Mouse (Mus musculus) hindbrain, embryonic 12.5 days (tissue): ENCODE results near the gene Adora3. TPM values are rescaled to one million over a fixed set of nuclear protein-coding genes. Genes with fewer than 3 reads are reported as not detected.

Experiments
- ATAC-seq: fragments of 200-750 bp; cut with Nextera tagmentation; 2 replicates; pipeline ENCODE4 v1.8.0; 2017; ENCODE audit warnings: moderate TSS enrichment; ENCODE audit not compliant: low FRiP score
- H3K27ac ChIP-seq: fragments of 300-500 bp; sonication (generic); 2 replicates; pipeline ENCODE4 v1.5.1; 2016; ENCODE audit warnings: mild to moderate bottlenecking
- H3K27me3 ChIP-seq: fragments of 300-500 bp; sonication (generic); 2 replicates; pipeline ENCODE4 v1.6.1; 2016; ENCODE audit warnings: mild to moderate bottlenecking
- H3K36me3 ChIP-seq: fragments of 300-500 bp; sonication (generic); 2 replicates; pipeline ENCODE4 v1.6.1; 2016; ENCODE audit warnings: mild to moderate bottlenecking
- H3K4me1 ChIP-seq: fragments of 300-500 bp; sonication (generic); 2 replicates; pipeline ENCODE4 v1.6.1; 2016
- H3K4me2 ChIP-seq: fragments of 300-500 bp; sonication (generic); replicated peaks from 2 replicates; pipeline ENCODE4 v1.6.1; 2016; ENCODE audit warnings: mild to moderate bottlenecking
- H3K4me3 ChIP-seq: fragments of 300-500 bp; sonication (generic); 2 replicates; pipeline ENCODE4 v1.5.1; 2016; ENCODE audit warnings: mild to moderate bottlenecking
- H3K9ac ChIP-seq: fragments of 300-500 bp; sonication (generic); 2 replicates; pipeline ENCODE4 v1.6.1; 2016; ENCODE audit warnings: mild to moderate bottlenecking, moderate library complexity
- H3K9me3 ChIP-seq: fragments of 300-500 bp; sonication (generic); replicated peaks from 2 replicates; pipeline ENCODE4 v1.6.1; 2016; ENCODE audit warnings: mild to moderate bottlenecking
- WGBS: fragments of 180-500 bp; shearing (Covaris S2); methylation state at CpG from one replicate; pipeline ENCODE4 v1.1.7; 2016; 5-methylcytosine and 5-hydroxymethylcytosine counted together
- polyA plus RNA-seq: library from polyadenylated mRNA; unstranded; fragments of >200 nt; fragmentation: Nextera tagmentation; extraction: Ambion mirVana; gene quantifications from 2 replicates; pipeline ENCODE4 v1.2.1, GENCODE M21; 2016

The Adora3 gene
- not detected in 2 replicates for polyA plus RNA-seq

GRCm38 (mm10) chr3:105870558-105870957, at the start of gene Adora3, which contains the start of gene Tmigd3:
Gene Adora3, plus strand, starts transcription at chr3:105870858.
Gene Tmigd3, plus strand, starts transcription at chr3:105870903.
- Histone ChIP-seq H3K4me3 (no peak within 1 kb of the TSS), H3K9me3 (no peaks in the 10 kb centered on the region), H3K4me1 (peaks cover 5% of the 10 kb centered on the region), H3K36me3 (no peaks in the 10 kb centered on the region), H3K27ac (no peak within 1 kb of the TSS), H3K4me2 (no peak within 1 kb of the TSS), H3K9ac (no peak within 1 kb of the TSS), H3K27me3 (no peaks in the 10 kb centered on the region)
- 84% methylated on average over 3 of the region's 3 CpGs for WGBS
- ATAC-seq, result no peak

- WGBS, result 89% methylated on average over 3 of the region's 3 CpGs
Observed at GRCm38 (mm10) chr3:105821504-105821903, 49.2 kb upstream of the Adora3 start.

GRCm38 (mm10) chr3:105823609-105824008, 47.0 kb upstream of the Adora3 start:
- no peak overlapping the region for H3K4me2 ChIP-seq
- no peaks in the 10 kb centered on the region for H3K4me1 ChIP-seq
- H3K36me3 ChIP-seq, result no peaks in the 10 kb centered on the region
- no peaks in the 10 kb centered on the region for H3K9me3 ChIP-seq
- no peak overlapping the region for H3K4me3 ChIP-seq
- H3K27ac ChIP-seq, result no peak overlapping the region
- no peak overlapping the region for H3K9ac ChIP-seq
- H3K27me3 ChIP-seq, result no peaks in the 10 kb centered on the region
- ATAC-seq, result no peak

More at GRCm38 (mm10) chr3:105821504-105821903, 49.2 kb upstream of the Adora3 start:
- no peak overlapping the region for H3K4me3 ChIP-seq
- no peak overlapping the region for H3K4me2 ChIP-seq
- no peak overlapping the region for H3K27ac ChIP-seq
- H3K4me1 ChIP-seq, result no peaks in the 10 kb centered on the region
- no peak for ATAC-seq
- no peaks in the 10 kb centered on the region for H3K36me3 ChIP-seq
- H3K27me3 ChIP-seq, result no peaks in the 10 kb centered on the region
- H3K9me3 ChIP-seq, result no peaks in the 10 kb centered on the region
- H3K9ac ChIP-seq, result no peak overlapping the region

DNA sequence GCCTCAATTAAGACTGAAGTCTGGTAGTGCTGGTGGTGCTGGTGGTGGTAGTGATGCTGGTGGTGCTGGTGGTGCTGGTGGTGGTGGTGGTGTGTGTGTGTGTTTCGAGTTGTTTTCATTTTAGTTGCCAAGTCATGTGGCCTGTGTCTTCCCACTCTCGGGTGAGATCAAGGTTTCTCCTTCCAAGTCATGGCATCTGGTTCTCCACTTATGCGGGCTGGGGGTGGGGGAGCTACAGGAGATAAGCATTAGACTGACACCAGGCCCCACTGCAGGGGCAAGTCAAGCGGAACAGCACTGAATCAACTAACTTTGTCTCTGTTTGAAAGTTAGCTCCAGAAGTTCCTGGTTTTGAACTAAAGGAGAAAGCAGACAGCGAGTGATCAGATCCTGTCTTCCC, 46.6 kb upstream of the Adora3 start:
- no peaks in the 10 kb centered on the region for H3K27me3 ChIP-seq
- WGBS, result 44% methylated on average over 5 of the region's 5 CpGs

GRCm38 (mm10) chr3:105824704-105825103, 46.0 kb upstream of the Adora3 start:
- no peaks in the 10 kb centered on the region for H3K9me3 ChIP-seq
- no peak overlapping the region for H3K27ac ChIP-seq
- H3K4me3 ChIP-seq, result no peak overlapping the region
- no peak overlapping the region for H3K4me2 ChIP-seq
- no peaks in the 10 kb centered on the region for H3K27me3 ChIP-seq
- no peak for ATAC-seq
- no peaks in the 10 kb centered on the region for H3K4me1 ChIP-seq
- no peaks in the 10 kb centered on the region for H3K36me3 ChIP-seq
- 46% methylated on average over 2 of the region's 2 CpGs for WGBS
- no peak overlapping the region for H3K9ac ChIP-seq

More for the DNA sequence above, 46.6 kb upstream of the Adora3 start:
- ATAC-seq, result no peak
- H3K36me3 ChIP-seq, result no peaks in the 10 kb centered on the region
- H3K9me3 ChIP-seq, result no peaks in the 10 kb centered on the region
- H3K4me1 ChIP-seq, result no peaks in the 10 kb centered on the region
- H3K4me2 ChIP-seq, result no peak overlapping the region
- H3K4me3 ChIP-seq, result no peak overlapping the region
- no peak overlapping the region for H3K27ac ChIP-seq
- no peak overlapping the region for H3K9ac ChIP-seq

DNA sequence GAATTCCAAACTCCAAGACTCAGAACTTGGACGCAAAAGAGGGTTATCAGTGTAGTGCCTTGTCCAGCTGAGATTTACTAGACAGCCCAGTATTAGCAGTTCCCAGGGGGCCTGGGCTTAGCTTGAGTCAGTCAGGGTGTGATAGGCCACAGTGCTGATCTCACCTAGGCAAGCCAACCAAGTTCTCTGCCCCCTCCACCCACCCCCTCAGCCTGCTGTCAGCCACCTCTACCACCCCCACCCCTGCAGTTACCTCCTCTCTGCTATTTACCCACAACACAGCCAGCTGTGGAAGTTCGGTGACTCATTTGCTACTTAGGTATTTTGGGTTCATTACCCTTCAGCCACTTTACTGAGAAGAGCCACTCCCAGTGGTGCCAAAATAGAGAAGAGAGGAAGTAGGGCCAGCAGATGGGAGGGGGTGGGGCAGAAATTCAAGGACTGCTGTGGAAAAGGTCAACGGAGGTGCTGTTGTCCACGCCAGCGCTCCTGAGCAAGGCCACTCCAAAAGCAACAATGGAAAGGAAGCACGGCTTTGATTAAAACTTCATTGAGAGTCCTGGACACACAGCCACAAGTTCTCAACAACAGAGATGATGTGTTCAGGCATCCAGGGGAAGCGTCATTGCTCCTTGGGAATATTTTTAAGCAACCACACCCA, 45.0 kb upstream of the Adora3 start:
- no peak overlapping the region for H3K9ac ChIP-seq
- ATAC-seq, result no peak
- no peaks in the 10 kb centered on the region for H3K9me3 ChIP-seq
- H3K27me3 ChIP-seq, result no peaks in the 10 kb centered on the region
- H3K4me1 ChIP-seq, result no peaks in the 10 kb centered on the region
- H3K36me3 ChIP-seq, result no peaks in the 10 kb centered on the region
- H3K4me3 ChIP-seq, result no peak overlapping the region
- H3K4me2 ChIP-seq, result no peak overlapping the region
- WGBS, result 65% methylated on average over 7 of the region's 7 CpGs
- no peak overlapping the region for H3K27ac ChIP-seq

- Histone ChIP-seq H3K4me3 (no peak overlapping the region), H3K4me2 (no peak overlapping the region), H3K4me1 (no peaks in the 10 kb centered on the region), H3K27ac (no peak overlapping the region), H3K9me3 (no peaks in the 10 kb centered on the region), H3K9ac (no peak overlapping the region), H3K27me3 (no peaks in the 10 kb centered on the region), H3K36me3 (no peaks in the 10 kb centered on the region)
- 97% methylated on average over 3 of the region's 3 CpGs for WGBS
- no peak for ATAC-seq
Observed at GRCm38 (mm10) chr3:105831584-105831983, 39.1 kb upstream of the Adora3 start.

- H3K4me1 ChIP-seq, result no peaks in the 10 kb centered on the region
- 78% methylated on average over 3 of the region's 3 CpGs for WGBS
- ATAC-seq, result no peak
- H3K4me2 ChIP-seq, result no peak overlapping the region
- H3K36me3 ChIP-seq, result no peaks in the 10 kb centered on the region
- no peak overlapping the region for H3K27ac ChIP-seq
- no peak overlapping the region for H3K9ac ChIP-seq
- no peaks in the 10 kb centered on the region for H3K27me3 ChIP-seq
- H3K4me3 ChIP-seq, result no peak overlapping the region
- H3K9me3 ChIP-seq, result no peaks in the 10 kb centered on the region
Observed at GRCm38 (mm10) chr3:105835875-105836274, 34.8 kb upstream of the Adora3 start.

DNA sequence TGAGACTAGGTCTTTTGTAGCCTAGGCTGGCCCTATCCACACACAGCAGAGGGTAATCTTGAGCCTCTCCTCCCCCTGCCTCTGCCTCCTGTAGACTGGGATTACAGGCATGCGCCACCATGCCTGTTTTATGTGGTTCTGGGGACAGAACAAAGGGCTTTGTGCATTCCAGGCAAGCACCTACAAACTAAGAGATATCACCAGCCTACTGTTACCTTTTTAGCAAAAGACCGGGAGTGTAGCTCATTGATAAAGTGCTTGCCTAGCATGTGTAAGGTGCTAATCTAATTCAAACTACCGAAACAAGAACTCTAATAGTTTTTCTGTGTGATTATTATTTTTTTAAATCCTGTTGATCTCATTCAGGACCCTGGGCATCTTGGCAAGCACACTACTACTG, 33.8 kb upstream of the Adora3 start:
- WGBS, result 89% methylated on average over 3 of the region's 3 CpGs
- no peak overlapping the region for H3K4me3 ChIP-seq

GRCm38 (mm10) chr3:105838655-105839054, 32.0 kb upstream of the Adora3 start:
- no peak overlapping the region for H3K4me2 ChIP-seq
- no peak overlapping the region for H3K27ac ChIP-seq
- H3K9me3 ChIP-seq, result no peaks in the 10 kb centered on the region
- no peak for ATAC-seq
- no peaks in the 10 kb centered on the region for H3K27me3 ChIP-seq
- H3K9ac ChIP-seq, result no peak overlapping the region
- H3K36me3 ChIP-seq, result no peaks in the 10 kb centered on the region
- 76% methylated on average over 3 of the region's 3 CpGs for WGBS
- H3K4me1 ChIP-seq, result no peaks in the 10 kb centered on the region
- H3K4me3 ChIP-seq, result no peak overlapping the region

More for the DNA sequence above, 33.8 kb upstream of the Adora3 start:
- Histone ChIP-seq H3K27me3 (no peaks in the 10 kb centered on the region), H3K4me2 (no peak overlapping the region), H3K36me3 (no peaks in the 10 kb centered on the region), H3K4me1 (no peaks in the 10 kb centered on the region), H3K9me3 (no peaks in the 10 kb centered on the region), H3K27ac (no peak overlapping the region), H3K9ac (no peak overlapping the region)
- ATAC-seq, result no peak

DNA sequence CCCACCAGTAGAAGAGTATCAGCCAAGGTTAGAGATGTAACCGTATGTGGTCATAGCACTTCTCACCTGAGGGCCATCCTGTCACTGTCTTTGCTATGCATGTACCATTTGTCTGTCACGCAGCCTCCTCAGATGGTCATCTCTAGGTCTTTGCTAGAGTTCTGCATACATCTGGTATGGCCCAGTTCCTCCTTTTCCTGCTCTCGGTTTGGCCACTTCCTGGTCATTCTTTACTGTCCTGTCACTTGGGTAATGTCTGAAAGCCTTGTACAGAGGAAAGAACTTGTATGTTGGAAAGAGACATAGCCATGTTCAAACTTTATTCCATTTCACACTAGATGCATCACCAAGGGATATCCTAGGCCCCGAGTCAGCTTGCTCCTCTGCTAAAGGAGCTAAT, 30.8 kb upstream of the Adora3 start:
- Histone ChIP-seq H3K4me1 (no peaks in the 10 kb centered on the region), H3K36me3 (no peaks in the 10 kb centered on the region), H3K4me2 (no peak overlapping the region), H3K4me3 (no peak overlapping the region), H3K27ac (no peak overlapping the region), H3K27me3 (no peaks in the 10 kb centered on the region), H3K9ac (no peak overlapping the region), H3K9me3 (no peaks in the 10 kb centered on the region)
- ATAC-seq, result no peak
- WGBS, result 87% methylated on average over 4 of the region's 4 CpGs

- WGBS, result 76% methylated on average over 7 of the region's 7 CpGs
- ATAC-seq, result no peak
Observed at GRCm38 (mm10) chr3:105846294-105847069, 24.2 kb upstream of the Adora3 start.

DNA sequence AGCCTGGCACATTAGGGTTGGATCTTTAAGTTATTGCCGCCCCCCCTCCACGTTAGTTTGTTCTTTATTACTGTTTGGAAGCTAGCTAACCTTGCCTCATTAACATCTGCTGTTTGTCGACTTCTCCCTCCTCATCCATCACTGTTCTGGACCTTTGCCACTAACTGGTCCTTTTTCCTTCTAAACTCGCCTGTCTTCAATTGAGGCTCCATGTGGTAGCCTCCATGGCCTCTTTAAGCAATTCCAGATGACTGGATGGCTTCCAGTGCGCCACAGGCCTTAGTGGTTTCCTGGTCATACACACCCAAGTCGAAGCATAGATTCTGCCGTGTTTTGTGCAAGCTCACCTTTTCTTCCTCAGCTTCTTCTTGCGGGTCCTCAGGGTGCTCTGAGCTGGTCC, 16.9 kb upstream of the Adora3 start:
- Histone ChIP-seq H3K27ac (no peak overlapping the region), H3K4me2 (no peak overlapping the region), H3K9me3 (no peaks in the 10 kb centered on the region), H3K4me3 (no peak overlapping the region), H3K9ac (no peak overlapping the region), H3K36me3 (no peaks in the 10 kb centered on the region), H3K4me1 (no peaks in the 10 kb centered on the region), H3K27me3 (no peaks in the 10 kb centered on the region)
- no peak for ATAC-seq
- 68% methylated on average over 8 of the region's 8 CpGs for WGBS

More at GRCm38 (mm10) chr3:105846294-105847069, 24.2 kb upstream of the Adora3 start:
- Histone ChIP-seq H3K27me3 (no peaks in the 10 kb centered on the region), H3K9ac (no peak overlapping the region), H3K4me1 (no peaks in the 10 kb centered on the region), H3K4me3 (no peak overlapping the region), H3K27ac (no peak overlapping the region), H3K4me2 (no peak overlapping the region), H3K36me3 (no peaks in the 10 kb centered on the region), H3K9me3 (no peaks in the 10 kb centered on the region)
